9 mouse cellular contexts compared by ENCODE assay signal in genomic region chr3:19953865-19954264, GRCm38 (mm10). TPM values are rescaled to one million over a fixed set of nuclear protein-coding genes. Genes with fewer than 3 reads are reported as not detected.
DNase-seq lines count a peak whose midpoint lies in the region; ATAC-seq and TF ChIP-seq lines count a peak whose summit lies in the region.
"Had no signal": no experiment of that assay in that cellular context is flagged by ENCODE, and none has a peak within 500 bp of the region (broad histone marks: within the 10 kb centered on the region; RNA-seq: fewer than 3 reads in every experiment).

No protein-coding gene starts in this region.

- no peak overlapping the region for H3K27ac ChIP-seq in intestine, embryonic 16.5 days (ENCODE audit: low read length)
- H3K27ac ChIP-seq in liver, embryonic 13.5 days = no peak overlapping the region

- ATAC-seq in granulocyte monocyte progenitor cell, adult 5-6 weeks (replicated peaks; ENCODE audit: poor library complexity, severe bottlenecking) = peak; percentile 90
- ATAC-seq in intestine, embryonic 16.5 days = peak; percentile 47
- peak; percentile 89 for ATAC-seq in liver, embryonic 13.5 days (ENCODE audit: low read depth)
- no peak for ATAC-seq in megakaryocyte-erythroid progenitor cell, adult 5-6 weeks (replicated peaks; ENCODE audit: low FRiP score, low TSS enrichment, poor library complexity, severe bottlenecking)

- no peaks in the 10 kb centered on the region for H3K9me3 ChIP-seq in intestine, embryonic 16.5 days (ENCODE audit: control insufficient read depth, low read length)
- no peaks in the 10 kb centered on the region for H3K9me3 ChIP-seq in liver, embryonic 13.5 days (replicated peaks)

- no peaks in the 10 kb centered on the region for H3K4me1 ChIP-seq in intestine, embryonic 16.5 days (ENCODE audit: control insufficient read depth, insufficient read depth, low read length)
- H3K4me1 ChIP-seq in liver, embryonic 13.5 days (replicated peaks) = no peaks in the 10 kb centered on the region; the same call in 1 of the 2 replicates

- DNase-seq in layer of hippocampus, adult 11-12 months (ENCODE audit: low spot score) = peak; percentile 21
- DNase-seq in layer of hippocampus, adult 9-10 months (ENCODE audit: low spot score) = no peak
- peak; percentile 47 for DNase-seq in embryo, embryonic 11 days
- DNase-seq in liver, embryonic 13.5 days = no peak

- no peak overlapping the region for H3K4me2 ChIP-seq in intestine, embryonic 16.5 days (ENCODE audit: low read depth, low read length)
- H3K4me2 ChIP-seq in liver, embryonic 13.5 days = no peak overlapping the region
- H3K4me2 ChIP-seq in myocyte (ENCODE audit: low read depth) = peak overlapping the region; percentile 41

- WGBS in intestine, embryonic 16.5 days = 54% methylated on average over 3 of the region's 3 CpGs
- WGBS in liver, embryonic 13.5 days (ENCODE audit: insufficient replicate concordance) = 29% methylated on average over 3 of the region's 3 CpGs

- no peak overlapping the region for H3ac ChIP-seq in myocyte (ENCODE audit: control insufficient read depth, insufficient read length)

- no peak overlapping the region for H3K4me3 ChIP-seq in intestine, embryonic 16.5 days (ENCODE audit: low read length)
- no peak overlapping the region for H3K4me3 ChIP-seq in liver, embryonic 13.5 days (replicated peaks)
- no peak overlapping the region for H3K4me3 ChIP-seq in myocyte
- H3K4me3 ChIP-seq: erythroblast, embryonic 14.5 days had no signal

- no peaks in the 10 kb centered on the region for H3K27me3 ChIP-seq in intestine, embryonic 16.5 days (replicated peaks; ENCODE audit: control insufficient read depth, insufficient read depth, low read length)
- no peaks in the 10 kb centered on the region for H3K27me3 ChIP-seq in liver, embryonic 13.5 days
- no peaks in the 10 kb centered on the region for H3K27me3 ChIP-seq in myocyte (ENCODE audit: control insufficient read depth, insufficient read depth, insufficient read length)

- H3K36me3 ChIP-seq in intestine, embryonic 16.5 days (ENCODE audit: control insufficient read depth, insufficient read depth, low read length) = no peaks in the 10 kb centered on the region
- H3K36me3 ChIP-seq in liver, embryonic 13.5 days = no peaks in the 10 kb centered on the region
- H3K36me3 ChIP-seq in myocyte (ENCODE audit: control insufficient read depth, insufficient read depth) = no peaks in the 10 kb centered on the region

- no peak overlapping the region for H3K9ac ChIP-seq in intestine, embryonic 16.5 days (ENCODE audit: low read depth, low read length)
- H3K9ac ChIP-seq in liver, embryonic 13.5 days = no peak overlapping the region

- H3K79me2 ChIP-seq in myocyte (ENCODE audit: control insufficient read depth, insufficient read depth) = no peaks in the 10 kb centered on the region

- no peak for TF ChIP-seq POLR2A in myocyte (IDR thresholded peaks at IDR 0.05; ENCODE audit: insufficient read length, low read depth)

TF ChIP-seq in myocyte, 11 proteins besides CTCF, POLR2A, EP300 and RAD21:
- peak; percentile 98 for TF ChIP-seq CEBPB (IDR thresholded peaks at IDR 0.05; ENCODE audit: insufficient read depth, poor library complexity, severe bottlenecking)
- no peak for TF ChIP-seq MYOD1 (IDR thresholded peaks at IDR 0.05; ENCODE audit: control insufficient read depth in 1 of 3, insufficient read length in 2 of 3, low read depth in 2 of 3)
- TF ChIP-seq POLR2AphosphoS2 (IDR thresholded peaks at IDR 0.05; ENCODE audit: insufficient read length, low read depth) = no peak
- no peak for TF ChIP-seq TCF12 (IDR thresholded peaks at IDR 0.05; ENCODE audit: insufficient read depth, poor library complexity, severe bottlenecking)
- TF ChIP-seq REST (IDR thresholded peaks at IDR 0.05; ENCODE audit: insufficient read depth, insufficient read length) = no peak
- TF ChIP-seq USF1 (IDR thresholded peaks at IDR 0.05; ENCODE audit: low read depth) = no peak
- no peak for TF ChIP-seq SRF (IDR thresholded peaks at IDR 0.05; ENCODE audit: control insufficient read depth, insufficient read length, low read depth)
- TF ChIP-seq TCF3 (IDR thresholded peaks at IDR 0.05; ENCODE audit: insufficient read length, low read depth) = no peak
- no peak for TF ChIP-seq MYOG (IDR thresholded peaks at IDR 0.05; ENCODE audit: control insufficient read depth in 1 of 3, insufficient read depth in 1 of 3, insufficient read length in 2 of 3, low read depth in 2 of 3)

RNA-seq across cellular contexts. Expression of gene Cp, which starts 3.0 kb away (rescaled TPM):
- total RNA-seq in granulocyte monocyte progenitor cell, adult 5-6 weeks (2014; fragmentation: Nextera tagmentation) = 2.9 and 4.5 TPM in 2 replicates
- 0.05 and 0.69 TPM in 2 replicates for total RNA-seq in granulocyte monocyte progenitor cell, adult 5-6 weeks (2017)
- 1.4 and 1.8 TPM in 2 replicates for polyA plus RNA-seq in intestine, embryonic 16.5 days (2015; fragmentation: Nextera tagmentation; extraction: Ambion mirVana)
- polyA plus RNA-seq in liver, embryonic 13.5 days (2015; fragmentation: Nextera tagmentation; extraction: Ambion mirVana) = 2.0 and 2.7 TPM in 2 replicates
- polyA plus RNA-seq in myocyte (2012; fragmentation: generic; extraction: Trizol) = 3.7 TPM
- total RNA-seq in megakaryocyte-erythroid progenitor cell, adult 5-6 weeks (2014; fragmentation: Nextera tagmentation) = not detected in 2 replicates
- total RNA-seq in megakaryocyte-erythroid progenitor cell, adult 5-6 weeks (2017) = 0.09 TPM in 1 of 2 replicates, not detected in the other
- polyA plus RNA-seq: erythroblast, embryonic 14.5 days had no signal

Comparison
In these comparisons a context has a peak if more than half of its experiments do, and no peak if none do; other contexts are left out.
1. DNase-seq: peak in layer of hippocampus, adult 11-12 months (single experiment) and embryo, embryonic 11 days (single experiment); none in layer of hippocampus, adult 9-10 months (single experiment) and liver, embryonic 13.5 days (single experiment).